Mouse (Mus musculus) neural tube, embryonic 14.5 days (tissue): ENCODE results near the gene Ncln. TPM values are rescaled to one million over a fixed set of nuclear protein-coding genes. Genes with fewer than 3 reads are reported as not detected.
A peak's percentile ranks its signal among the peaks of the same experiment; 100 is the strongest.

Experiments used
- ATAC-seq: fragments of 200-750 bp; cut with Nextera tagmentation; 2 replicates; pipeline ENCODE4 v1.8.0; 2017; ENCODE audit warnings: low read depth, mild to moderate bottlenecking, moderate TSS enrichment, moderate library complexity
- H3K27ac ChIP-seq: fragments of 300-500 bp; sonication (generic); 2 replicates; pipeline ENCODE4 v1.5.1; 2014; ENCODE audit warnings: low read depth, mild to moderate bottlenecking, control low read depth, low read length, moderate library complexity, mixed read lengths
- H3K27me3 ChIP-seq: fragments of 300-500 bp; sonication (generic); 2 replicates; pipeline ENCODE4 v1.6.1; 2014; ENCODE audit warnings: low read length; ENCODE audit not compliant: control insufficient read depth, insufficient read depth
- H3K36me3 ChIP-seq: fragments of 300-500 bp; sonication (generic); 2 replicates; pipeline ENCODE4 v1.6.1; 2014; ENCODE audit warnings: low read length, mixed read lengths; ENCODE audit not compliant: control insufficient read depth, insufficient read depth
- H3K4me1 ChIP-seq: fragments of 300-500 bp; sonication (generic); 2 replicates; pipeline ENCODE4 v1.6.1; 2014; ENCODE audit warnings: low read length; ENCODE audit not compliant: control insufficient read depth, insufficient read depth
- H3K4me2 ChIP-seq: fragments of 300-500 bp; sonication (generic); 2 replicates; pipeline ENCODE4 v1.6.1; 2014; ENCODE audit warnings: mild to moderate bottlenecking, low read depth, low read length, control low read depth
- H3K4me3 ChIP-seq: fragments of 300-500 bp; sonication (generic); 2 replicates; pipeline ENCODE4 v1.5.1; 2014; ENCODE audit warnings: low read depth, low read length, control low read depth, mixed read lengths
- H3K9ac ChIP-seq: fragments of 300-500 bp; sonication (generic); replicated peaks from 2 replicates; pipeline ENCODE4 v1.6.1; 2014; ENCODE audit warnings: low read depth, mild to moderate bottlenecking, control low read depth, low read length, mixed read lengths
- H3K9me3 ChIP-seq: fragments of 300-500 bp; sonication (generic); 2 replicates; pipeline ENCODE4 v1.6.1; 2016; ENCODE audit warnings: low read length; ENCODE audit not compliant: control insufficient read depth
- WGBS: fragments of 180-500 bp; shearing (Covaris S2); extraction: QIAGEN DNeasy Blood & Tissue Kit; methylation state at CpG from one replicate; pipeline ENCODE4 v1.1.7; 2014; 5-methylcytosine and 5-hydroxymethylcytosine counted together
- polyA plus RNA-seq: library from polyadenylated mRNA; unstranded; fragments of >200 nt; fragmentation: Nextera tagmentation; extraction: Ambion mirVana; gene quantifications from 2 replicates; pipeline ENCODE4 v1.2.1, GENCODE M21; 2014

The Ncln gene
- 62.6 and 62.7 TPM in 2 replicates for polyA plus RNA-seq

DNA sequence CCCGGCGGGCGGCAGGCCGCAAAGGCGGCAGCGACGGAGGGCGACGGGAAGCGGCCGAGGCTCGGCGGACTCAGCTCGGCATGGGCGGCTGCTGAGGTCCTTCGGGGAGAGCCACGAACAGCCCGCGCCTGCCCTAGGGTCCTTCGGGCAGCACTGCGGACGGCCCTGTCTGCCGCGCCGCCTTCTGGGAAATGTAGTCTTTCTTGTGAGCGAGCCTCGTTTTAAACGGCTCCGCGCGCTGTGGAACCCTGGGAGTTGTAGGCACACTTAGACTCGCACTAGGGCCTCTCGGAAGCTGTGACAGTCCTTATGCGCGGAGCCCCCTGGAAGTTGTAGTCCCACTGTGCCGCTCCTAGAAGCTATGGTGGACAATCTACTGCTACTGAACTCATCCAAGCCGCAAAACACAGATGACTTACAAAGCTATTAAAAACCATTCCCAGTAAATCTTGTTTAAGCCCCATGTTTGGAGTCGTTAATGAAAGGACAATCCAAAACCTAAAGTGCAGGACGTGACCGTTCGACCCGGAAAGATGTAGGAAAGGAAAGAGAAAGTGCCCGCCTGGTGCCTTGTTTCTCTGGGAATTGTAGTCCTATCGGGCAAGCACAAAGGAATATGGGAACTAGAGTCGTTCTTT, at the start of gene Ncln:
Ncln (minus strand) TSS at position 129 of the 638 bp plus-strand sequence.
- Histone ChIP-seq H3K4me3 (peak within 1 kb of the TSS; percentile 72), H3K36me3 (0 out of 2 replicates have a peak, but pooled peaks cover 15% of the 10 kb centered on the region), H3K9ac (peak within 1 kb of the TSS; percentile 76), H3K27me3 (no peaks in the 10 kb centered on the region), H3K4me2 (peak within 1 kb of the TSS; percentile 92), H3K4me1 (peaks cover 19% of the 10 kb centered on the region), H3K9me3 (no peaks in the 10 kb centered on the region), H3K27ac (peak within 1 kb of the TSS; percentile 60)
- WGBS = under 1% methylated on average over 45 of the region's 45 CpGs
- ATAC-seq = peak; percentile 95

DNA sequence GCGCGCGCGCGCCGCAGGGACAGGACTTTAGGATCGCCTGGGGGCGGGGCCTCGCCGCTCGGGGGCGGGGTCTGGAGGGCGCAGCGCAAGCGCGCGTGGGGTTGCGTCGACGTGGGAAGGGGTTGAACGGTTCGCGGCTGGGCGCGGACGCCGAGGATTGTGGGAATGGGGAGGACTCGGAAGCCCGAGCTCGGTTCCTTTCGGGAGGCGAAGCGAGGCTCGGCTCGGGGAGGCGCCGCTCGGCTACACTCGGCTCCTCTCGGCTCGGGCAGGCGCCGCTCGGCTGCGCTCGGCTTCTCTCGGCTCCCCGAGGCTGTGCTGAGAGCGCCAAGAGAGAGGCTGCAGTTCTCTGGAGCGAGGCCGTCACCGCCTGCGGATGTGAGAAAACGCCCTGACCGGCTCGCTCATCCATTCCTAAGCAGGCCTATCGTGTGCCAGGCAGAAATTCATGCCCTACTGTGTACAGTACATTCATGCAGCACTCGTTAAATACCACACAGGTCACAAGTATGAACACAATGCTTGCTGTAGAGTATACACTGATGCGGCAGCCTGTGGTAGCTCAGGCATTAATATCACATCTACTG, 49.1 kb upstream of the Ncln start, which contains the start of gene Gna11:
Gna11 (minus strand) TSS at position 30 of the 587 bp plus-strand sequence.
- Histone ChIP-seq H3K4me2 (peak within 1 kb of the TSS; percentile 66), H3K27me3 (no peaks in the 10 kb centered on the region), H3K9ac (peak within 1 kb of the TSS; percentile 92), H3K36me3 (no peaks in the 10 kb centered on the region), H3K9me3 (no peaks in the 10 kb centered on the region), H3K4me3 (peak within 1 kb of the TSS; percentile 88), H3K4me1 (peaks cover 30% of the 10 kb centered on the region), H3K27ac (peak within 1 kb of the TSS; percentile 94)
- peak; percentile 96 for ATAC-seq
- WGBS = 1% methylated on average over 42 of the region's 59 CpGs

DNA sequence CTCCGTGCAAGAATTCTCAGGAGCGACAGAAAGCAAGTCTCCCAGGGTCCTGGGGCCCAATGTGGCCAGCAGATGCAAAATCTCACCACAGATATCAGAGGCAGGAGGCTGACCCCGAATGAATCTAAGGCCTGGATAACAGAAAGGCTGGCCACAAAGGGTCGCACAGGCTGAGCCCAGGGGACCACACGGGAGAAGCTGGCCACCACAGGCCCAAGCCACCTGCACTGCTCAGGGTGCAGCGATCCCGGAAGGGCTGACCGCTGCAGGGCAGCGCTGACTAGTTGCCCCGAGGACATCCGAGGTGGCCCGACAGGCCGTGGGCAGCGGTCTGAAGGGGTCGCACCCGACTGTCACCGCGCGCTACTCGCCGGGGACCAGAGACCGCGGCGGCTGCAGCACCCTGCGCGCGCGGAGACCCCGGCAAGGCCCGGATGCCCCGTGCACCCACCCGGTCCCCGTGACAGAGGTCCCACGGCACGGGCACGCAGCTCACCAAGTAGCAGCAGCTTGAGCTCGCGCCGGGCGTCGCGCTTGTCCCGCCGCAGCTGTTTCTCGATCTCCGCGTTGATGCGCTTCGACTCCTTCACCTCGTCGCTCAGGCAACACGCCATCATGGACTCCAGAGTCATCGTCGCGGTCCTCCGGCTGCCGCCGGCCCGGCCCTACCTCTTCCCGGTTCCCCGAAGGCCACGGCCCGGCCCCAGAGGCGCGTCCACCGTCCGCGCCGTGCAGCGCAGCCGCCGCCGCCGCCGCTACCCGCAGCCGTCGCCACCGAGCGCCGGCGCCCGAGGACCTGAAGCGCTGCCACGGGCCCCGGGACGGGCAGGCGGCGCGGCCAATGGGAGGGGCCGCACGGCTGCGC, 48.3 kb upstream of the Ncln start:
- peak overlapping the region; percentile 83 for H3K27ac ChIP-seq
- ATAC-seq = peak; percentile 13
- H3K9ac ChIP-seq = peak overlapping the region; percentile 92
- H3K27me3 ChIP-seq = no peaks in the 10 kb centered on the region
- H3K4me2 ChIP-seq = peak overlapping the region; percentile 66
- peak overlapping the region; percentile 88 for H3K4me3 ChIP-seq
- H3K36me3 ChIP-seq = no peaks in the 10 kb centered on the region
- H3K9me3 ChIP-seq = no peaks in the 10 kb centered on the region
- H3K4me1 ChIP-seq = peaks cover 30% of the 10 kb centered on the region
- under 1% methylated on average over 93 of the region's 93 CpGs for WGBS

DNA sequence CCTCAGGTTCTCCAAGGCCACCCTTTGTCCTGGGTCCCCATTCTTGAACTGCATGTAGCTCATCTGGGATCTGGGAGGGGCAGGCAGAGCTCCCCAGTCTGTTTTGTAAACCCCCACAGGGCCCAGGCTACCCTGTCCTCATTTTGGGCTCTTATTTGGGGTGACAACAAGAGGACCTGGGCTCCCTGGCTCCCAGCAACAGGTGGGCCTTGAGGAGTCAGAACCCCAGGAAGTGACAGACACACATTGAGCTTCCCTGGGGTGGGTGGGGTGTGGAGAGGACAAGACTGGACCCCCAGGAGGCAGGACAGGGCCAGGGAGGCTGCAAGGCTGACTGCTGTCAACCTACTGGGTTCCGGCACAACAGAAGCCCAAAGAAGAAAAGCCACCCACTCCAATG, 47.4 kb upstream of the Ncln start:
- Histone ChIP-seq H3K4me2 (peak overlapping the region; percentile 66), H3K4me1 (peaks cover 30% of the 10 kb centered on the region), H3K9ac (peak overlapping the region; percentile 92), H3K27ac (no peak overlapping the region), H3K9me3 (no peaks in the 10 kb centered on the region), H3K4me3 (peak overlapping the region; percentile 88), H3K27me3 (no peaks in the 10 kb centered on the region), H3K36me3 (no peaks in the 10 kb centered on the region)
- 89% methylated on average over 1 of the region's 1 CpGs for WGBS
- ATAC-seq = no peak

DNA sequence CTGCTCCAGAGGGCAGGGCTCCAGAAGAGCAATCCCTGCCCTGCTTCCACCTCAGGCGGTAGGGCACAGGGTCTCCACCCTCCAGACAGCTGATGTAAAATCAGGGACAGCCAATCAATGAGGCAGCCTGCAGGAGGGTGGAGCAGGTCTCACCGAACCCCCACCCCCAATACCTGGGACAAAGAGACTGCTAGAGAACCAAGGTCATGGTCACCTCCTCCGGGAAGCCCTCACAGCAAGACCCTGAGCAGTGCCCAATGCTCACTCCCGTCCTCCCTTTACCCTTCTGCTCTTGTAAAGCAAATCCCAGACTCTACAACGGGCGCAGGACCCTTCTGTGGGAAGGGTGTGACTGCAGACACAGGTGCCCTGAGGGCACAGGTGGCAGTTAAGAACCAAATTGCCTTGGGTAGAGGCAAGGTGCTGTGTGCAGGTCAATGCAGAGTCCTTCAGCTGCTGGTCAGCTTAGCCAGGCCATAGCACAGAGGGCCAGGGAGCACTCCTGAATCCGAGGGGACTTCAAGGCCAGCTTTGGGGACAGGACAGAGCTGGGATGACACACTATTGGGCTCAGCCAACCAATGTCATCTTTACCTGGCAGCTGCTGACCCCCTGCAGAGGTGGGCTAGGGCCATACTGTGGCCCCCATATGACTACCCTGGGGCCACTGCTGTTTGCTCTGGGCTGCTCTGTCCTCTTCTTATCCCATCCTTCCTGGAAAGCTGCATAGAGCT, 46.7 kb upstream of the Ncln start:
- WGBS = 73% methylated on average over 7 of the region's 7 CpGs
- no peak for ATAC-seq
- Histone ChIP-seq H3K4me3 (no peak overlapping the region), H3K4me1 (peaks cover 30% of the 10 kb centered on the region), H3K4me2 (peak overlapping the region; percentile 66), H3K9me3 (no peaks in the 10 kb centered on the region), H3K9ac (no peak overlapping the region; the same call in 1 of the 2 replicates), H3K27ac (no peak overlapping the region), H3K36me3 (no peaks in the 10 kb centered on the region), H3K27me3 (no peaks in the 10 kb centered on the region)

DNA sequence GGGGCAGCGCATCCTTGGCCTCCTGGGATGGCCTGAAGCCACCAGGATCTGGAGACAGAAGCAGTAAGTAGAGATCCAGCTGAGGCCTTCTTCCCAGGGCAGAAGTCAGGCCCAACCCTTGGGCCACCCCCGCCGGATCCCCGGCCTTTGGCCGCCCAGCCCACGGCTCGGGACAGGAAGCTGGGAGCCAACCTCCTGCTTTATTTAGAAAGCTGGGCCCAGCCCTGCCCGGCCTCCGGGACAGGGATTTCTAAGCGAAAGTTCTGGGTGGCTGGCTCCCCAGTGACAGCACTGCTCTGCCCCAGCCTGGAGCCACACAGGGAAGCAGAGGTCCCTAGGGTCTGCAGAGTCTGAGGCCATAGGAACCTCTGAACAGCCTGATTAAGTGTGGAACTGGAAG, 45.6 kb upstream of the Ncln start:
- Histone ChIP-seq H3K27me3 (no peaks in the 10 kb centered on the region), H3K4me2 (no peak overlapping the region), H3K9ac (no peak overlapping the region)

DNA sequence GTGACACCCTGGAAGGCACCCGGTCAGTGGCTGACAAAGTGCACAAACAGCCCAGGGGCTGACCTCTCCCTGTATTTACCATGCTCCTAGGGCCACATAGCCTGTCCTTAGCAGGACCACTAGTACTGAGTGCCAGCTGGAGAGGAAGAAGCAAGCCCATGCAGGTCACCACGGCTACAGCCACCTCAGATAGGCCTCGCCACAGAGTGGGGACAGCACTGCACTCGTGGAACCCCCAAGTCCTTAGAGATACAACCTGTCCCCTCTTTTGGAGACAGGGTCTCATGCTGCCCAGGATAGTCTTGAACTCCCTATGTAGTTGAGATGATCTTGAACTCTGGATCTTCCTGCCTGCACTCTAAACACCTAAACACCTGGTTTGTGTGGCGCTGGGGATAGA, 45.2 kb upstream of the Ncln start:
- no peak overlapping the region for H3K9ac ChIP-seq
- no peak overlapping the region for H3K4me2 ChIP-seq

More for the DNA sequence above, 45.6 kb upstream of the Ncln start:
- Histone ChIP-seq H3K27ac (no peak overlapping the region), H3K4me1 (peaks cover 30% of the 10 kb centered on the region), H3K9me3 (no peaks in the 10 kb centered on the region), H3K4me3 (no peak overlapping the region), H3K36me3 (no peaks in the 10 kb centered on the region)
- WGBS = 84% methylated on average over 10 of the region's 10 CpGs
- no peak for ATAC-seq

DNA sequence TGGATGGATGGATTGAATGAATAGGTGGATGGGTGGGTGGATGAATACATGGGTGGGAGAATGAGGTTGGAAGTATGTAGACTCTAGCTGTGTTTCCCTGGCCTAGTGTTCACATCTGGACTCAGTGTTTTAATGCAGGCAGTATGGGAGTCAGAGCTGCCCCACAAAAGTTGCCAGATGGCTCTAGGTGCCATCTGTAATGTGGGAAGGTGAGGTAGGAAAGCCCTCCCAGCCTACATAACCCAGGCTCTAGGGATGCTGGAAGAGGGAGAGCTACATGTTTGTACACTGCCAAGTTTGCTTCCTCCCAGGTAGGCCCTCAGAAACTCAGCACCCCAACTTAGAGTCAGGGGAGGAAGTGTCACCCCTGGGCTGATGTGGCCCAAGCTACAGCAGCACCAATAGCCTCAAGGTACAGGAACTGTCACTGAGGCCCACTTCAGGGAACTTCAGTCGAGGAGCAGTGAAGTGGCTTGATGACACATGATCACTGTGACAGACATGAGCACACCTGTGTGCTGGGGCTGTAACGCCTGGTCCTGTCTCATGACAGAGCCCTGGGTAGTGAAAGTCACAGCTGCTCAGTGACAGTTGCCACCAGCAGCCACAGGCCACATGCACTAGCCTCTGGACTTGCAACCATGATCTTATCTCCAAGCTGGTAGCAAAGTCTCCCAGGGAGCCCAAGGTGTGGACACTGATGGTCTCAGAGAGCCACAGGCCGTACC, 42.3 kb upstream of the Ncln start:
- no peak overlapping the region for H3K4me3 ChIP-seq
- no peaks in the 10 kb centered on the region for H3K27me3 ChIP-seq
- no peak for ATAC-seq
- no peak overlapping the region for H3K9ac ChIP-seq
- H3K27ac ChIP-seq = no peak overlapping the region
- H3K36me3 ChIP-seq = no peaks in the 10 kb centered on the region
- H3K9me3 ChIP-seq = no peaks in the 10 kb centered on the region
- no peak overlapping the region for H3K4me2 ChIP-seq
- peaks cover 19% of the 10 kb centered on the region for H3K4me1 ChIP-seq
- WGBS = 87% methylated on average over 3 of the region's 3 CpGs

More for the DNA sequence above, 45.2 kb upstream of the Ncln start:
- H3K27me3 ChIP-seq = no peaks in the 10 kb centered on the region
- no peak for ATAC-seq
- WGBS = 86% methylated on average over 5 of the region's 5 CpGs
- no peak overlapping the region for H3K4me3 ChIP-seq
- no peak overlapping the region for H3K27ac ChIP-seq
- peaks cover 30% of the 10 kb centered on the region for H3K4me1 ChIP-seq
- no peaks in the 10 kb centered on the region for H3K9me3 ChIP-seq
- no peaks in the 10 kb centered on the region for H3K36me3 ChIP-seq
